24 mouse cellular contexts compared by ENCODE assay signal in the genomic region with DNA sequence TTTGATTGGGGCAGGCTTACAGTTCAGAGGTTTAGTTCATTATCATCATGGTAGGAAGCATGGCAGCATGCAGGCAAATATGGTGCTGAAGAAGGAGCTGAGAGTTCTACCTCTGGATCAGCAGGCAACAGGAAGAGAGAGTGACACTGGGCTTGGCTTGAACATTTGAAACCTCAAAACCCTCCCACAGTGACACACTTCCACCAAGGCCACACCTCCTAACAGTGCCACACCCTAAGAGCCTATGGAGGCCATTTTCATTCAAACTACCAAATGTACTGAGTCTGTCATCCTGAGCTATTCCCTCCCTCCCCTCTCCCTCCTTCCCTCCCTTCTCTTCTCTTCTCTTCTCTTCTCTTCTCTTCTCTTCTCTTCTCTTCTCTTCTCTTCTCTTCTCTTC. TPM values are rescaled to one million over a fixed set of nuclear protein-coding genes. Genes with fewer than 3 reads are reported as not detected.
DNase-seq lines count a peak whose midpoint lies in the region; ATAC-seq and TF ChIP-seq lines count a peak whose summit lies in the region.
"Had no signal": no experiment of that assay in that cellular context is flagged by ENCODE, and none has a peak within 500 bp of the region (broad histone marks: within the 10 kb centered on the region; RNA-seq: fewer than 3 reads in every experiment).

No protein-coding gene starts in this region.

- no peak for DNase-seq in heart, postnatal 14 days
- no peak for DNase-seq in midbrain, embryonic 10.5 days (ENCODE audit: low spot score)
- DNase-seq in midbrain, postnatal 0 days (ENCODE audit: low spot score) = no peak
- DNase-seq in R1 (ENCODE audit: low read depth, low spot score) = peak; percentile 74
- no peak for DNase-seq in layer of hippocampus, adult 18-20 months (ENCODE audit: low spot score in 2 of 2)
- DNase-seq: adrenal gland, postnatal 14 days; B cell, adult 2 months; cerebellum, adult 11-12 months; cerebellum, adult 9-11 months; heart, postnatal 36 days; kidney, adult 11 months; kidney, postnatal 25 days; thymus, postnatal 4 days had no signal

- ATAC-seq in heart, embryonic 13.5 days (ENCODE audit: extremely low read depth, insufficient number of reproducible peaks, low FRiP score, low TSS enrichment) = no peak
- no peak for ATAC-seq in midbrain, postnatal 0 days (ENCODE audit: low FRiP score)
- no peak for ATAC-seq in midbrain, embryonic 15.5 days (replicated peaks)
- ATAC-seq: forebrain, embryonic 14.5 days had no signal

- H3K36me3 ChIP-seq in heart, embryonic 13.5 days = 0 out of 2 replicates have a peak, but pooled peaks cover 5% of the 10 kb centered on the region
- H3K36me3 ChIP-seq in midbrain, embryonic 10.5 days = peaks cover 33% of the 10 kb centered on the region
- H3K36me3 ChIP-seq in midbrain, postnatal 0 days (ENCODE audit: insufficient read depth, low read length) = no peaks in the 10 kb centered on the region
- 0 out of 2 replicates have a peak, but pooled peaks cover 2% of the 10 kb centered on the region for H3K36me3 ChIP-seq in midbrain, embryonic 15.5 days (replicated peaks)
- H3K36me3 ChIP-seq: embryonic facial prominence, embryonic 13.5 days; heart, embryonic 15.5 days; kidney, embryonic 15.5 days; limb, embryonic 13.5 days; lung, embryonic 15.5 days had no signal

- H3K9me3 ChIP-seq in heart, embryonic 13.5 days = peaks cover 5% of the 10 kb centered on the region
- H3K9me3 ChIP-seq in midbrain, embryonic 10.5 days (replicated peaks) = peaks cover 8% of the 10 kb centered on the region; the same call in 1 of the 2 replicates
- no peaks in the 10 kb centered on the region for H3K9me3 ChIP-seq in midbrain, postnatal 0 days (ENCODE audit: low read length)
- H3K9me3 ChIP-seq in midbrain, embryonic 15.5 days = no peaks in the 10 kb centered on the region
- H3K9me3 ChIP-seq: embryonic facial prominence, embryonic 13.5 days; heart, embryonic 15.5 days; kidney, embryonic 15.5 days; limb, embryonic 13.5 days; lung, embryonic 15.5 days; neural tube, embryonic 13.5 days had no signal

- no peak for TF ChIP-seq CTCF in midbrain, postnatal 0 days (IDR thresholded peaks at IDR 0.05)

- peaks cover 20% of the 10 kb centered on the region for H3K4me1 ChIP-seq in heart, embryonic 13.5 days
- H3K4me1 ChIP-seq in midbrain, embryonic 10.5 days = peaks cover 78% of the 10 kb centered on the region
- peaks cover 7% of the 10 kb centered on the region; the same call in 1 of the 2 replicates for H3K4me1 ChIP-seq in midbrain, postnatal 0 days (ENCODE audit: insufficient read depth, low read length)
- H3K4me1 ChIP-seq in midbrain, embryonic 15.5 days = peaks cover 45% of the 10 kb centered on the region
- H3K4me1 ChIP-seq: lung, embryonic 15.5 days had no signal

- no peak overlapping the region for H3K4me3 ChIP-seq in heart, embryonic 13.5 days
- H3K4me3 ChIP-seq in midbrain, embryonic 10.5 days = no peak overlapping the region
- no peak overlapping the region for H3K4me3 ChIP-seq in midbrain, postnatal 0 days (ENCODE audit: low read depth, low read length)
- H3K4me3 ChIP-seq in midbrain, embryonic 15.5 days = no peak overlapping the region
- H3K4me3 ChIP-seq: embryonic facial prominence, embryonic 13.5 days; heart, embryonic 15.5 days; kidney, embryonic 15.5 days; layer of hippocampus, adult 2 months; limb, embryonic 13.5 days; lung, embryonic 15.5 days; neural tube, embryonic 13.5 days had no signal

- H3K27ac ChIP-seq in heart, embryonic 13.5 days (replicated peaks) = peak overlapping the region; percentile 48; the same call in 1 of the 2 replicates
- H3K27ac ChIP-seq in midbrain, embryonic 10.5 days (replicated peaks) = peak overlapping the region; percentile 94
- H3K27ac ChIP-seq in midbrain, postnatal 0 days (ENCODE audit: low read depth, low read length) = no peak overlapping the region
- H3K27ac ChIP-seq in midbrain, embryonic 15.5 days = peak overlapping the region; percentile 83; the same call in 1 of the 2 replicates
- H3K27ac ChIP-seq: embryonic facial prominence, embryonic 13.5 days; kidney, embryonic 15.5 days; layer of hippocampus, adult 2 months; limb, embryonic 13.5 days; lung, embryonic 15.5 days had no signal

- intact Hi-C loops in heart, postnatal 14 days (cut with DNase I) = no loop called here

- no peaks in the 10 kb centered on the region; the same call in 1 of the 2 replicates for H3K27me3 ChIP-seq in heart, embryonic 13.5 days (replicated peaks)
- no peaks in the 10 kb centered on the region for H3K27me3 ChIP-seq in midbrain, embryonic 10.5 days (ENCODE audit: low read depth, poor library complexity, severe bottlenecking)
- no peaks in the 10 kb centered on the region for H3K27me3 ChIP-seq in midbrain, postnatal 0 days (ENCODE audit: insufficient read depth, low read length)
- no peaks in the 10 kb centered on the region for H3K27me3 ChIP-seq in midbrain, embryonic 15.5 days (replicated peaks)
- H3K27me3 ChIP-seq: embryonic facial prominence, embryonic 13.5 days; heart, embryonic 15.5 days; kidney, embryonic 15.5 days; limb, embryonic 13.5 days; lung, embryonic 15.5 days; neural tube, embryonic 13.5 days had no signal

- no peak overlapping the region for H3K4me2 ChIP-seq in heart, embryonic 13.5 days
- no peak overlapping the region for H3K4me2 ChIP-seq in midbrain, postnatal 0 days (ENCODE audit: low read depth, low read length, poor library complexity, severe bottlenecking)
- no peak overlapping the region for H3K4me2 ChIP-seq in midbrain, embryonic 15.5 days
- H3K4me2 ChIP-seq: embryonic facial prominence, embryonic 13.5 days; kidney, embryonic 15.5 days; limb, embryonic 13.5 days; liver, embryonic 11.5 days; lung, embryonic 15.5 days; neural tube, embryonic 13.5 days had no signal

- no peak overlapping the region for H3K9ac ChIP-seq in heart, embryonic 13.5 days
- no peak overlapping the region for H3K9ac ChIP-seq in midbrain, postnatal 0 days (replicated peaks; ENCODE audit: low read length, poor library complexity, severe bottlenecking)
- H3K9ac ChIP-seq in midbrain, embryonic 15.5 days = no peak overlapping the region
- H3K9ac ChIP-seq: embryonic facial prominence, embryonic 13.5 days; heart, embryonic 15.5 days; kidney, embryonic 15.5 days; limb, embryonic 13.5 days; lung, embryonic 15.5 days; neural tube, embryonic 13.5 days had no signal

RNA-seq across cellular contexts. Expression of gene Plekha6, which starts 25.5 kb away (rescaled TPM):
- polyA plus RNA-seq in heart, embryonic 13.5 days (2015; fragmentation: Nextera tagmentation; extraction: Ambion mirVana) = 10.6 and 10.7 TPM in 2 replicates
- 10 to 100 TPM; 69.0 to 81.8 TPM for total RNA-seq in heart, postnatal 14 days (2021)
- 12.5 and 15.7 TPM in 2 replicates for polyA plus RNA-seq in midbrain, embryonic 10.5 days (2016; fragmentation: Nextera tagmentation; extraction: Ambion mirVana)
- total RNA-seq in midbrain, postnatal 0 days (2014; rRNA removed) = 49.3 and 52.2 TPM in 2 replicates
- 9.4 and 11.9 TPM in 2 replicates for polyA plus RNA-seq in midbrain, postnatal 0 days (2015; fragmentation: Nextera tagmentation; extraction: Ambion mirVana)
- 21.4 and 23.4 TPM in 2 replicates for polyA plus RNA-seq in midbrain, embryonic 15.5 days (2015; fragmentation: Nextera tagmentation; extraction: Ambion mirVana)
- total RNA-seq in layer of hippocampus, adult 18-20 months (2021) = 10 to 100 TPM; 54.5 to 59.0 TPM

RNA-seq across cellular contexts. Expression of gene Ppp1r15b, which starts 58.5 kb away (rescaled TPM):
- 24.2 and 24.8 TPM in 2 replicates for polyA plus RNA-seq in heart, embryonic 13.5 days (2015; fragmentation: Nextera tagmentation; extraction: Ambion mirVana)
- 10 to 100 TPM; 32.2 to 34.6 TPM for total RNA-seq in heart, postnatal 14 days (2021)
- 48.9 and 56.8 TPM in 2 replicates for polyA plus RNA-seq in midbrain, embryonic 10.5 days (2016; fragmentation: Nextera tagmentation; extraction: Ambion mirVana)
- 42.3 and 45.3 TPM in 2 replicates for total RNA-seq in midbrain, postnatal 0 days (2014; rRNA removed)
- polyA plus RNA-seq in midbrain, postnatal 0 days (2015; fragmentation: Nextera tagmentation; extraction: Ambion mirVana) = 16.9 and 17.5 TPM in 2 replicates
- polyA plus RNA-seq in midbrain, embryonic 15.5 days (2015; fragmentation: Nextera tagmentation; extraction: Ambion mirVana) = 29.2 and 30.1 TPM in 2 replicates
- total RNA-seq in layer of hippocampus, adult 18-20 months (2021) = 10 to 100 TPM; 43.7 to 44.2 TPM
